Mouse (Mus musculus) lung, adult 2 months (tissue): Measurements from ENCODE around the gene Zfp383.

Experiments
- CTCF ChIP-seq: fragments of 200-500 bp; IDR thresholded peaks from 2 replicates; pipeline ENCODE4 v1.5.1; 2011; ENCODE audit warnings: mild to moderate bottlenecking, low read length, control low read depth; ENCODE audit not compliant: insufficient read depth
- POLR2A ChIP-seq: fragments of 200-500 bp; IDR thresholded peaks from 2 replicates; pipeline ENCODE4 v1.6.1; 2011; ENCODE audit warnings: low read depth, mild to moderate bottlenecking, control low read depth, low read length, borderline replicate concordance; ENCODE audit errors: extremely low read depth

GRCm38 (mm10) chr7:29906682-29907058 is 1.4 kb upstream of the Zfp383 start:
- TF ChIP-seq CTCF: no peak
- TF ChIP-seq POLR2A: no peak
